Mouse (Mus musculus) embryonic facial prominence, embryonic 13.5 days (tissue): ENCODE data around the gene Wnk2. TPM values are rescaled to one million over a fixed set of nuclear protein-coding genes. Genes with fewer than 3 reads are reported as not detected.

Source experiments
- ATAC-seq: fragments of 200-750 bp; cut with Nextera tagmentation; 2 replicates; pipeline ENCODE4 v1.8.0; 2017; ENCODE audit warnings: low read depth; ENCODE audit not compliant: insufficient number of reproducible peaks, insufficient read depth, low FRiP score, low TSS enrichment
- H3K27ac ChIP-seq: fragments of 300-500 bp; sonication (generic); 2 replicates; pipeline ENCODE4 v1.5.1; 2015; ENCODE audit warnings: moderate library complexity, mild to moderate bottlenecking, inconsistent platforms
- H3K27me3 ChIP-seq: fragments of 300-500 bp; sonication (generic); 2 replicates; pipeline ENCODE4 v1.6.1; 2015; ENCODE audit warnings: mild to moderate bottlenecking, inconsistent platforms
- H3K36me3 ChIP-seq: fragments of 300-500 bp; sonication (generic); 2 replicates; pipeline ENCODE4 v1.6.1; 2015; ENCODE audit warnings: mild to moderate bottlenecking, inconsistent platforms
- H3K4me1 ChIP-seq: fragments of 300-500 bp; sonication (generic); 2 replicates; pipeline ENCODE4 v1.6.1; 2015; ENCODE audit warnings: inconsistent platforms
- H3K4me2 ChIP-seq: fragments of 300-500 bp; sonication (generic); 2 replicates; pipeline ENCODE4 v1.6.1; 2015; ENCODE audit warnings: moderate library complexity, mild to moderate bottlenecking, inconsistent platforms
- H3K4me3 ChIP-seq: fragments of 300-500 bp; sonication (generic); 2 replicates; pipeline ENCODE4 v1.5.1; 2015; ENCODE audit warnings: mild to moderate bottlenecking, inconsistent platforms
- H3K9ac ChIP-seq: fragments of 300-500 bp; sonication (generic); 2 replicates; pipeline ENCODE4 v1.6.1; 2015; ENCODE audit warnings: mild to moderate bottlenecking, inconsistent platforms
- H3K9me3 ChIP-seq: fragments of 300-500 bp; sonication (generic); 2 replicates; pipeline ENCODE4 v1.6.1; 2016; ENCODE audit warnings: inconsistent platforms
- WGBS: fragments of 180-500 bp; shearing (Covaris S2); methylation state at CpG from one replicate; pipeline ENCODE4 v1.1.7; 2015; ENCODE audit warnings: mixed read lengths; 5-methylcytosine and 5-hydroxymethylcytosine counted together
- polyA plus RNA-seq: library from polyadenylated mRNA; unstranded; fragments of >200 nt; fragmentation: Nextera tagmentation; extraction: Ambion mirVana; gene quantifications from 2 replicates; pipeline ENCODE4 v1.2.1, GENCODE M21; 2015

Wnk2 gene
- polyA plus RNA-seq, 1 experiment from 2014 or later = 2.5 TPM

DNA sequence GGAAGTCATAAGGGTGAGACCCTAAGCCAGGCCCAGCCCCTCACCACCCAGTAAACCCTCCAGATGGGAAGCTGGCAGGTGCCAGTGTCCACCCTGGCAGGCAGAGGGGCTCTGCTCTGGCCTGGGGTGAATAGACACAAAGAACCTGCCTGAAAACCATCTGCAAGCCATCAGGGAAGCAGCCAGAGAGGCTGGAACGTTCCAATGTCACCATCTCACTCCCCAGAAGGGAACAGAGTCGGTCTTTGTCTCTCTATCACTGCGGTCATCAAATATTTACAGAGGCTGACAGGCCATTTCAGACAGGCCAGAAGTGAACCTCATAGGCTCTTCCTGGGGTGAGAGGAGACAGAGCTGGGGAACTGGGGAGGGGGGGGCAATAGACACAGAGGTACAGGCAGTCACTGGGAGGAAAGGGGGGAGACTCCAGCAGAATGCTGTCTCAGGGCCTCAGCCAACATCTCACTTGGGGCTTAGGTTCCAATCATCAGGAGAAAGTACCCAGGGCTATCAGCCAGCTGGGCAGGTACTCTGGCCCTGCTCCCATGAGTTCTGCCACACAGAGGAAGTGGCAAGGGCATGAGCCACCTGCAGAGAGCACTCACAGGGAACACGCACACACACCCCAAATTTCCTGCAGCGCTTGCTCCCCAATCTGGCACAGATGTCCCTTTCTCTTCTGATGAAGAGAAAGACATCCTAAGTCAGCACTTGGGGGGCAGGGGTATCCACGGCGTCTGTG lies 15.7 kb downstream of the Wnk2 start:
- H3K9me3 ChIP-seq = no peaks in the 10 kb centered on the region
- H3K27me3 ChIP-seq = no peaks in the 10 kb centered on the region
- peak overlapping the region; percentile 48; the same call in 1 of the 2 replicates for H3K27ac ChIP-seq
- WGBS = 66% methylated on average over 7 of the region's 7 CpGs
- H3K4me3 ChIP-seq = no peak overlapping the region
- no peak for ATAC-seq
- no peak overlapping the region for H3K4me2 ChIP-seq
- H3K4me1 ChIP-seq = peaks cover 41% of the 10 kb centered on the region
- H3K9ac ChIP-seq = no peak overlapping the region
- H3K36me3 ChIP-seq = no peaks in the 10 kb centered on the region

GRCm38 (mm10) chr13:49131342-49131855 lies 16.4 kb downstream of the Wnk2 start:
- Histone ChIP-seq H3K4me3 (no peak overlapping the region), H3K27ac (peak overlapping the region; percentile 48; the same call in 1 of the 2 replicates), H3K9me3 (no peaks in the 10 kb centered on the region), H3K4me1 (peaks cover 41% of the 10 kb centered on the region), H3K36me3 (no peaks in the 10 kb centered on the region), H3K4me2 (no peak overlapping the region), H3K27me3 (no peaks in the 10 kb centered on the region), H3K9ac (no peak overlapping the region)
- ATAC-seq = no peak
- 71% methylated on average over 4 of the region's 4 CpGs for WGBS

DNA sequence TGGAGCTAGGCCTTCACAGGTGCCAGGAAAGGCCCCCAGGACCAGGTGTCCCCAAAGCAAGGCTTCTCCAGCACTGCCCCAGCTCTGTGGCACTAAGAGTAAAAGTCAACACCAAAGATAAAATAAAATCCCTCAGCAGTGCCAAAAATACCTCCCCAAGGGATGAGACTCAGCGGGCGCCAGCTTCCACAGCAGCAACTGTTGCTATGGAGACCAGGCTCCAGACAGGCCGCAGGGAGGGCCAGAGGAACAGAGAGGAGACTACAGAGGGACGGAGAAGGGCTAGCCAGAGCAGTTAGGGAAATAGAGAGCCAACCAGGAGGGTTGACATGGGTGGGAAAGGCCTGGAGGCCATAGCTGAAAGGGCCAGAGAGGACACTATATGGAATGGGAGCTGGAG lies 18.0 kb downstream of the Wnk2 start:
- H3K27me3 ChIP-seq = no peaks in the 10 kb centered on the region
- no peaks in the 10 kb centered on the region for H3K9me3 ChIP-seq
- peaks cover 41% of the 10 kb centered on the region for H3K4me1 ChIP-seq
- ATAC-seq = no peak
- H3K36me3 ChIP-seq = no peaks in the 10 kb centered on the region
- H3K4me2 ChIP-seq = no peak overlapping the region
- 26% methylated on average over 4 of the region's 4 CpGs for WGBS
- H3K9ac ChIP-seq = no peak overlapping the region
- H3K27ac ChIP-seq = no peak overlapping the region
- H3K4me3 ChIP-seq = no peak overlapping the region

DNA sequence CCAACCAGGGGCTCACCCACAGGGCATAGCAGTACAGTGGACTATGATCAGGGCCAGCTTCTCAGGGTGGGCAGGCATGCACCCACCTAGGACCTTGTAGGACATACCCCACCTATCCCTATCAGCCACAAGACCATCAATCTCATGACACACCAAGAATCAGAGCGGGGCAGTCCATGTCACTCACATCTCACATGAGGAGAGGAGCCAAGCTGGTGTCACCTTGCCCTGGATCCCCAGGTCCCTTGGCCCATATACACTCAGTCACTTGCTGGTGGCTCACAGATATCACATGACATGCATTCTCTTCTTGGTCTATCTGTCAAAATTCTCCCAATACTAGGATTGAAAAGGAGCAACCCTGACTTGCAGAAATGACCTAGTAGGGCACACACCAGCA lies 18.7 kb downstream of the Wnk2 start:
- no peaks in the 10 kb centered on the region for H3K27me3 ChIP-seq
- H3K27ac ChIP-seq = no peak overlapping the region
- 90% methylated on average over 1 of the region's 1 CpGs for WGBS
- H3K36me3 ChIP-seq = no peaks in the 10 kb centered on the region
- no peak overlapping the region for H3K9ac ChIP-seq
- H3K4me3 ChIP-seq = no peak overlapping the region
- ATAC-seq = no peak
- H3K4me1 ChIP-seq = peaks cover 41% of the 10 kb centered on the region
- H3K9me3 ChIP-seq = no peaks in the 10 kb centered on the region
- no peak overlapping the region for H3K4me2 ChIP-seq

- no peaks in the 10 kb centered on the region for H3K36me3 ChIP-seq
- WGBS = 42% methylated on average over 15 of the region's 15 CpGs
- no peaks in the 10 kb centered on the region for H3K9me3 ChIP-seq
- ATAC-seq = no peak
- no peak overlapping the region; the same call in 1 of the 2 replicates for H3K9ac ChIP-seq
- peak overlapping the region; percentile 51 for H3K27ac ChIP-seq
- no peak overlapping the region; the same call in 1 of the 2 replicates for H3K4me2 ChIP-seq
- H3K4me1 ChIP-seq = peaks cover 41% of the 10 kb centered on the region
- H3K27me3 ChIP-seq = no peaks in the 10 kb centered on the region
- no peak overlapping the region for H3K4me3 ChIP-seq
These were observed 19.8 kb downstream of the Wnk2 start for GRCm38 (mm10) chr13:49127844-49128631.

- 76% methylated on average over 4 of the region's 4 CpGs for WGBS
- ATAC-seq = no peak
These were observed 25.7 kb downstream of the Wnk2 start for GRCm38 (mm10) chr13:49122106-49122505.

GRCm38 (mm10) chr13:49117563-49117962 lies 30.3 kb downstream of the Wnk2 start:
- H3K4me3 ChIP-seq = no peak overlapping the region
- H3K9me3 ChIP-seq = no peaks in the 10 kb centered on the region
- H3K4me1 ChIP-seq = peaks cover 24% of the 10 kb centered on the region
- H3K27ac ChIP-seq = no peak overlapping the region
- ATAC-seq = no peak
- H3K36me3 ChIP-seq = no peaks in the 10 kb centered on the region
- no peak overlapping the region for H3K4me2 ChIP-seq
- 87% methylated on average over 8 of the region's 8 CpGs for WGBS
- no peaks in the 10 kb centered on the region for H3K27me3 ChIP-seq
- H3K9ac ChIP-seq = no peak overlapping the region

More at GRCm38 (mm10) chr13:49122106-49122505, 25.7 kb downstream of the Wnk2 start:
- peaks cover 24% of the 10 kb centered on the region for H3K4me1 ChIP-seq
- H3K36me3 ChIP-seq = no peaks in the 10 kb centered on the region
- H3K27me3 ChIP-seq = no peaks in the 10 kb centered on the region
- H3K9me3 ChIP-seq = no peaks in the 10 kb centered on the region
- H3K27ac ChIP-seq = no peak overlapping the region
- H3K4me2 ChIP-seq = no peak overlapping the region
- no peak overlapping the region for H3K4me3 ChIP-seq
- H3K9ac ChIP-seq = no peak overlapping the region

DNA sequence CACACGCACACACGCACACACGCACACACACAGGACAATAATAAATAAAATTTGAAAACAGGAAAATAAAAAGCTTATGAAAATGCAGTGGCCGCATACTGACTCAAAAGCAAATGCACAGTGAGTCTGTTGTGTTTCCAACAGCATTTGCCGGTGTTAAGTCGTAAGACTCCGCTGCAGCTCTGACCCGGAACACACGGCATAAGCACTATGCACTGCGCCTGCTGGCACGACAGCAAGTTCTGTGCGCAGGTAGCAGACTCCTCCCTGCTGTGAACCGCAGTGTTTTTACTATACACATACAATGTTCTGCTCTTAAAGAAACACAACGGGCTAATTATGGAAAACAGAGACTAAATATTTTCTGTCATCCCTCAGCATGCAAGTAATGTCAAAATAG lies 32.9 kb downstream of the Wnk2 start:
- Histone ChIP-seq H3K4me3 (no peak overlapping the region), H3K27me3 (no peaks in the 10 kb centered on the region), H3K4me1 (peaks cover 5% of the 10 kb centered on the region), H3K4me2 (no peak overlapping the region), H3K36me3 (no peaks in the 10 kb centered on the region), H3K9me3 (no peaks in the 10 kb centered on the region), H3K9ac (no peak overlapping the region), H3K27ac (no peak overlapping the region)
- WGBS = 85% methylated on average over 14 of the region's 14 CpGs
- ATAC-seq = no peak

DNA sequence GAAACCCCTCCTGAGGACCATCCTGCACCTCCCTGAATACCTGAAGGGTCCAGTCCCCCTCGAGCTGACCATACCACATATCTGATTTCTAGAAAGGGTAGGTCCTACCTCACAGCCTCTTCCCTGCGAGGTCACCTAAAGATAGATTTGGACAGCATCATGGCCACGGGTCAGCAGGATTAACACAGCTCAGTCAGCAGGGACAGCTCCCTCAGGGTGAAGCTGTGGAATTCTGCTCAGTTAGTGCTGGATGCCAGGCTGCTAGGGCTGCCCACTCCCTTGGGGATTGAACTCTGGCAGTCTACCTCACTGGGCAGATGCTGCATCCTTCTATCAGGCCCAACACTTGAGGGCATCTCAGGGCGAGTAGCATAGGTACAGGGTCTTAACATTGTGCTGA lies 33.7 kb downstream of the Wnk2 start:
- no peak overlapping the region for H3K9ac ChIP-seq
- no peaks in the 10 kb centered on the region for H3K36me3 ChIP-seq
- no peaks in the 10 kb centered on the region for H3K9me3 ChIP-seq
- no peak overlapping the region for H3K4me2 ChIP-seq
- 59% methylated on average over 4 of the region's 4 CpGs for WGBS
- H3K4me3 ChIP-seq = no peak overlapping the region
- H3K27ac ChIP-seq = no peak overlapping the region
- H3K27me3 ChIP-seq = no peaks in the 10 kb centered on the region
- H3K4me1 ChIP-seq = no peaks in the 10 kb centered on the region
- ATAC-seq = no peak

DNA sequence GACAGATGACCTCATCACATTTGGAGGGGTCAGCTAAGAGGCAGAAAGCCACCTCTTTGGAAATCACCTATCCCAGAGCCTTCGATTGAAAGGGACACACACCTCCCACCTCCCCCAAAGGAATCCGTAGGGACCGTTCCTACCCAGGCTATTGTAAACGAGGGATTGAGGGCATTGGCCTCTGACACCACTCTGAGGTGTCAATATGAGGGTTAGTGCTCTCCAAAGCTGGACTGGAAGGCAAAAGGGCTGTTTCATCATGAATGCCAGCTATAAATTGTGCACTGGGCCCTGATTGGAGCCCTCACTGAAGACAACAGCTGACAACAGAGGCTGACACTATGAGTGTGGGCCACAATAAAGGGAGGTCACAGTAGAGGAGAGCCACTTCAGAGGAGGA lies 34.5 kb downstream of the Wnk2 start:
- Histone ChIP-seq H3K4me1 (no peaks in the 10 kb centered on the region), H3K27ac (no peak overlapping the region), H3K4me3 (no peak overlapping the region), H3K9ac (no peak overlapping the region), H3K4me2 (no peak overlapping the region), H3K9me3 (no peaks in the 10 kb centered on the region), H3K36me3 (no peaks in the 10 kb centered on the region), H3K27me3 (no peaks in the 10 kb centered on the region)
- 74% methylated on average over 4 of the region's 4 CpGs for WGBS
- no peak for ATAC-seq

DNA sequence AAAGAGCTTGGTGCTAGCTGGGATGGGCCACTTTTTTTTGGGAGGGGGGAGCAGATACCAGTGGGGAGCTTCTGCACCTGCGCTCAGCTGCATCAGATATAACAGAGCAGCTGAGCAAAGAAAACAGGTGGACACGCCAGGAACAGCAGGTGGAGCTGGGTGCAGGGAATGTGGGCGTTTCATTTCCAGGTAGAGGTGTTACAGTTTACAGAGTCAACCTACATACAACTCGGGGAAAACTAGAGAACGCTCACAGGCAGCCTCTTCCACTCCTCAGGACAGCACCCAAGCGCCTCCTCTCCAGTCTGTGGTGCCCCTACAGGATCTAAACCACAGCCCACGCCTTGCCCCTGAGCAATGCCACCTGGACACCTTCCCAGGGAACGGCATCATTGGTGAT lies 35.2 kb downstream of the Wnk2 start:
- no peaks in the 10 kb centered on the region for H3K9me3 ChIP-seq
- ATAC-seq = no peak
- H3K4me3 ChIP-seq = no peak overlapping the region
- H3K36me3 ChIP-seq = no peaks in the 10 kb centered on the region
- H3K4me2 ChIP-seq = no peak overlapping the region
- WGBS = 70% methylated on average over 8 of the region's 8 CpGs
- no peaks in the 10 kb centered on the region for H3K27me3 ChIP-seq
- no peak overlapping the region for H3K9ac ChIP-seq
- H3K27ac ChIP-seq = no peak overlapping the region
- H3K4me1 ChIP-seq = 0 out of 2 replicates have a peak, but pooled peaks cover 3% of the 10 kb centered on the region

- H3K4me1 ChIP-seq = 0 out of 2 replicates have a peak, but pooled peaks cover 3% of the 10 kb centered on the region
- WGBS = 68% methylated on average over 3 of the region's 3 CpGs
- no peaks in the 10 kb centered on the region for H3K27me3 ChIP-seq
- no peak overlapping the region for H3K4me2 ChIP-seq
- no peak overlapping the region for H3K27ac ChIP-seq
- H3K36me3 ChIP-seq = no peaks in the 10 kb centered on the region
- no peak overlapping the region for H3K4me3 ChIP-seq
- no peak for ATAC-seq
- peaks cover 6% of the 10 kb centered on the region; the same call in 1 of the 2 replicates for H3K9me3 ChIP-seq
- H3K9ac ChIP-seq = no peak overlapping the region
These were observed 38.1 kb downstream of the Wnk2 start for GRCm38 (mm10) chr13:49109665-49110064.
